36 mouse cellular contexts compared by ENCODE assay signal in genomic region chr10:78592856-78593379, GRCm38 (mm10). TPM values are rescaled to one million over a fixed set of nuclear protein-coding genes. Genes with fewer than 3 reads are reported as not detected.
DNase-seq lines count a peak whose midpoint lies in the region; ATAC-seq and TF ChIP-seq lines count a peak whose summit lies in the region.
"Had no signal": no experiment of that assay in that cellular context is flagged by ENCODE, and none has a peak within 500 bp of the region (broad histone marks: within the 10 kb centered on the region; RNA-seq: fewer than 3 reads in every experiment).

No protein-coding gene starts in this region.

- no peak overlapping the region for H3K9ac ChIP-seq in forebrain, embryonic 11.5 days (ENCODE audit: low read length)
- H3K9ac ChIP-seq in forebrain, embryonic 12.5 days, result no peak overlapping the region
- no peak overlapping the region for H3K9ac ChIP-seq in heart, embryonic 16.5 days (ENCODE audit: low read length)
- H3K9ac ChIP-seq: forebrain, embryonic 15.5 days had no signal

- H3K4me2 ChIP-seq in forebrain, embryonic 11.5 days (ENCODE audit: low read depth, low read length, severe bottlenecking), result no peak overlapping the region
- no peak overlapping the region for H3K4me2 ChIP-seq in forebrain, embryonic 12.5 days
- no peak overlapping the region for H3K4me2 ChIP-seq in heart, embryonic 16.5 days (ENCODE audit: low read depth, low read length)

- ATAC-seq in forebrain, embryonic 11.5 days (replicated peaks; ENCODE audit: low FRiP score), result no peak
- ATAC-seq in forebrain, embryonic 12.5 days (ENCODE audit: low FRiP score), result no peak
- no peak for ATAC-seq in heart, embryonic 16.5 days (replicated peaks; ENCODE audit: extremely low read depth, insufficient read depth, low FRiP score)
- ATAC-seq: forebrain, embryonic 15.5 days; Patski had no signal

- peak; percentile 19 for DNase-seq in forebrain, embryonic 11.5 days (ENCODE audit: low spot score)
- DNase-seq in heart, adult 8-10 months (ENCODE audit: low spot score), result no peak
- DNase-seq in thymus, adult 2 months, result no peak
- DNase-seq in thymus, adult 18-20 months, result no peak
- DNase-seq in thymus, postnatal 4 days, result peak; percentile 48
- no peak for DNase-seq in thymus, postnatal 14 days
- DNase-seq: adrenal gland, postnatal 10 days; adrenal gland, postnatal 36 days; B cell, adult 2 months; cerebellum, adult 2 months; cerebellum, postnatal 10 days; cerebellum, postnatal 36 days; embryo, embryonic 11 days; gastrocnemius, postnatal 25 days; heart, adult 2 months; heart, postnatal 14 days had no signal

- TF ChIP-seq CTCF in thymus, adult 2 months (IDR thresholded peaks at IDR 0.05; ENCODE audit: borderline replicate concordance, control insufficient read depth, extremely low read depth, insufficient read depth, low read length, poor library complexity), result no peak

- H3K36me3 ChIP-seq in forebrain, embryonic 11.5 days (ENCODE audit: control insufficient read depth, insufficient read depth, low read length), result no peaks in the 10 kb centered on the region
- peaks cover 14% of the 10 kb centered on the region for H3K36me3 ChIP-seq in forebrain, embryonic 12.5 days (replicated peaks)
- H3K36me3 ChIP-seq in heart, embryonic 16.5 days (ENCODE audit: control insufficient read depth, insufficient read depth), result peaks cover 16% of the 10 kb centered on the region
- no peaks in the 10 kb centered on the region for H3K36me3 ChIP-seq in thymus, adult 2 months (ENCODE audit: control insufficient read depth, insufficient read depth, low read length)
- H3K36me3 ChIP-seq: forebrain, embryonic 15.5 days; G1E; hindbrain, embryonic 15.5 days had no signal

- H3K9me3 ChIP-seq in forebrain, embryonic 11.5 days (ENCODE audit: control insufficient read depth, low read length), result no peaks in the 10 kb centered on the region
- H3K9me3 ChIP-seq in forebrain, embryonic 12.5 days, result no peaks in the 10 kb centered on the region
- H3K9me3 ChIP-seq in heart, embryonic 16.5 days (replicated peaks; ENCODE audit: control insufficient read depth, low read length), result no peaks in the 10 kb centered on the region
- H3K9me3 ChIP-seq: embryonic facial prominence, embryonic 10.5 days; embryonic facial prominence, embryonic 13.5 days; forebrain, embryonic 10.5 days; forebrain, embryonic 15.5 days; G1E; heart, embryonic 13.5 days; hindbrain, embryonic 12.5 days; hindbrain, embryonic 15.5 days had no signal

- H3K27ac ChIP-seq in forebrain, embryonic 11.5 days (ENCODE audit: low read depth, low read length), result no peak overlapping the region
- H3K27ac ChIP-seq in forebrain, embryonic 12.5 days, result no peak overlapping the region
- 0 out of 2 replicates have a peak overlapping the region, but pooled peaks have one; percentile 25 for H3K27ac ChIP-seq in heart, embryonic 16.5 days (ENCODE audit: low read length)
- peak overlapping the region; percentile 94 for H3K27ac ChIP-seq in thymus, adult 2 months (ENCODE audit: control insufficient read depth, insufficient read depth, low read length)
- H3K27ac ChIP-seq: forebrain, embryonic 15.5 days; hindbrain, embryonic 12.5 days; hindbrain, embryonic 15.5 days had no signal

- 86% methylated on average over 4 of the region's 4 CpGs for WGBS in forebrain, embryonic 11.5 days
- 81% methylated on average over 4 of the region's 4 CpGs for WGBS in forebrain, embryonic 12.5 days
- 76% methylated on average over 4 of the region's 4 CpGs for WGBS in heart, embryonic 16.5 days
- 53% methylated on average over 4 of the region's 4 CpGs for whole genome bisulfite sequencing in thymus, adult 2 months

- peaks cover 7% of the 10 kb centered on the region for H3K4me1 ChIP-seq in forebrain, embryonic 11.5 days (replicated peaks; ENCODE audit: control insufficient read depth, insufficient read depth, low read length)
- H3K4me1 ChIP-seq in forebrain, embryonic 12.5 days, result peaks cover 16% of the 10 kb centered on the region
- peaks cover 11% of the 10 kb centered on the region for H3K4me1 ChIP-seq in heart, embryonic 16.5 days (ENCODE audit: control insufficient read depth, insufficient read depth, low read length)
- H3K4me1 ChIP-seq in thymus, adult 2 months (replicated peaks; ENCODE audit: control insufficient read depth, insufficient read depth, low read length), result peaks cover 53% of the 10 kb centered on the region

- H3K27me3 ChIP-seq in forebrain, embryonic 11.5 days (ENCODE audit: control insufficient read depth, insufficient read depth, low read length), result no peaks in the 10 kb centered on the region
- H3K27me3 ChIP-seq in forebrain, embryonic 12.5 days, result 0 out of 2 replicates have a peak, but pooled peaks cover 4% of the 10 kb centered on the region
- no peaks in the 10 kb centered on the region for H3K27me3 ChIP-seq in heart, embryonic 16.5 days (ENCODE audit: control insufficient read depth, insufficient read depth, low read length)
- no peaks in the 10 kb centered on the region for H3K27me3 ChIP-seq in thymus, adult 2 months (ENCODE audit: control insufficient read depth, insufficient read depth, low read length)
- H3K27me3 ChIP-seq: embryonic facial prominence, embryonic 13.5 days; forebrain, embryonic 15.5 days; heart, embryonic 13.5 days; hindbrain, embryonic 12.5 days; Patski had no signal

- TF ChIP-seq POLR2A in thymus, adult 2 months (IDR thresholded peaks at IDR 0.05; ENCODE audit: control insufficient read depth, extremely low read depth, insufficient read depth, low read length, poor library complexity), result no peak

- H3K4me3 ChIP-seq in forebrain, embryonic 11.5 days (ENCODE audit: low read depth, low read length), result no peak overlapping the region
- no peak overlapping the region for H3K4me3 ChIP-seq in forebrain, embryonic 12.5 days (replicated peaks)
- H3K4me3 ChIP-seq in heart, embryonic 16.5 days (ENCODE audit: low read length), result no peak overlapping the region
- no peak overlapping the region for H3K4me3 ChIP-seq in thymus, adult 2 months (ENCODE audit: control insufficient read depth, insufficient read depth, low read length)
- H3K4me3 ChIP-seq: erythroblast, embryonic 14.5 days had no signal

RNA-seq across cellular contexts. Expression of gene Syde1, which starts 1.2 kb away (rescaled TPM):
- 13.5 and 14.3 TPM in 2 replicates for polyA plus RNA-seq in forebrain, embryonic 11.5 days (2014; fragmentation: Nextera tagmentation; extraction: Ambion mirVana)
- 8.3 and 8.5 TPM in 2 replicates for polyA plus RNA-seq in forebrain, embryonic 12.5 days (2016; fragmentation: Nextera tagmentation; extraction: Ambion mirVana)
- polyA plus RNA-seq in heart, embryonic 16.5 days (2015; fragmentation: Nextera tagmentation; extraction: Ambion mirVana), result 10.8 and 12.2 TPM in 2 replicates
- total RNA-seq in heart, adult 8-10 months (2022), result 10 to 100 TPM; 10.5 to 13.2 (median 12.2) TPM
- 12.2 and 12.3 TPM in 2 replicates for polyA plus RNA-seq in thymus, adult 2 months (2012; rRNA removed)
- total RNA-seq: CH12.LX, G1E had no signal
- polyA plus RNA-seq: G1E had no signal

RNA-seq across cellular contexts. Expression of gene Ilvbl, which starts 18.8 kb away (rescaled TPM):
- polyA plus RNA-seq in forebrain, embryonic 11.5 days (2014; fragmentation: Nextera tagmentation; extraction: Ambion mirVana), result 22.6 and 29.4 TPM in 2 replicates
- polyA plus RNA-seq in forebrain, embryonic 12.5 days (2016; fragmentation: Nextera tagmentation; extraction: Ambion mirVana), result 39.0 and 39.3 TPM in 2 replicates
- 94.5 and 96.4 TPM in 2 replicates for polyA plus RNA-seq in heart, embryonic 16.5 days (2015; fragmentation: Nextera tagmentation; extraction: Ambion mirVana)
- total RNA-seq in heart, adult 8-10 months (2022), result 10 to 100 TPM; 37.2 to 42.0 (median 39.7) TPM
- polyA plus RNA-seq in thymus, adult 2 months (2012; rRNA removed), result 235 and 243 TPM in 2 replicates

RNA-seq across cellular contexts. Expression of gene Olfr1357, which starts 25.0 kb away (rescaled TPM):
- not detected in 2 replicates for polyA plus RNA-seq in forebrain, embryonic 11.5 days (2014; fragmentation: Nextera tagmentation; extraction: Ambion mirVana)
- polyA plus RNA-seq in forebrain, embryonic 12.5 days (2016; fragmentation: Nextera tagmentation; extraction: Ambion mirVana), result not detected in 2 replicates
- not detected in 2 replicates for polyA plus RNA-seq in heart, embryonic 16.5 days (2015; fragmentation: Nextera tagmentation; extraction: Ambion mirVana)
- total RNA-seq in heart, adult 8-10 months (2022), result not detected
- polyA plus RNA-seq in thymus, adult 2 months (2012; rRNA removed), result not detected in 2 replicates
- total RNA-seq: adrenal gland, adult 18-20 months; adrenal gland, postnatal 10 days; adrenal gland, postnatal 36 days; CH12.LX; gastrocnemius, adult 8-10 months; gastrocnemius, postnatal 25 days; heart, adult 2 months; heart, postnatal 14 days; hematopoietic stem cell, adult 5-6 weeks had no signal
- polyA plus RNA-seq: cerebellum, adult 2 months; cortical plate, adult 2 months; embryonic facial prominence, embryonic 10.5 days; embryonic facial prominence, embryonic 13.5 days; erythroblast, embryonic 14.5 days; forebrain, embryonic 10.5 days; forebrain, embryonic 15.5 days; G1E; gonadal fat pad, adult 2 months; heart, adult 2 months; heart, embryonic 13.5 days; hindbrain, embryonic 12.5 days; hindbrain, embryonic 15.5 days; intestine, embryonic 14.5 days; intestine, postnatal 0 days; Patski had no signal

Comparison
In these comparisons a context has a peak if more than half of its experiments do, and no peak if none do; other contexts are left out.
1. DNase-seq: peak in forebrain, embryonic 11.5 days (single experiment) and thymus, postnatal 4 days (single experiment); none in heart, adult 8-10 months (single experiment), thymus, adult 2 months (single experiment), thymus, adult 18-20 months (0 of 2) and thymus, postnatal 14 days (single experiment).
2. H3K27ac ChIP-seq: peak in heart, embryonic 16.5 days (single experiment) and thymus, adult 2 months (single experiment); none in forebrain, embryonic 11.5 days (single experiment) and forebrain, embryonic 12.5 days (single experiment).